Mouse (Mus musculus): ENCODE measurements around the gene Btbd35f30.
"Not testable (repeated sequence)": the region's sequence is repeated elsewhere in the genome, so short reads cannot be mapped to it uniquely, and the experiment has no call there.

Btbd35f30 gene

GRCm38 (mm10) chrX:32894325-32894724, at the start of gene Btbd35f30:
Btbd35f30 (plus strand) TSS chrX:32894625.
- DNase-seq (ENCODE audit: low spot score in 2 of 2), result not testable (repeated sequence)

- DNase-seq (ENCODE audit: low spot score in 2 of 2), result not testable (repeated sequence)
Measured at GRCm38 (mm10) chrX:32941468-32941867, 47.0 kb downstream of the Btbd35f30 start, which contains the start of gene Gm21789. Gm21789 (plus strand) TSS chrX:32941768.

Measured in urinary bladder, adult 18-20 months (tissue).